Mouse (Mus musculus) cortical plate, adult 2 months (tissue): ENCODE results near the gene Baz2b.

Source experiments
- CTCF ChIP-seq: fragments of 200-500 bp; IDR thresholded peaks from 2 replicates; pipeline ENCODE4 v1.5.1; 2011; ENCODE audit warnings: mild to moderate bottlenecking, control low read depth, low read length; ENCODE audit not compliant: insufficient read depth; ENCODE audit errors: extremely low read depth
- POLR2A ChIP-seq: fragments of 200-500 bp; IDR thresholded peaks from 2 replicates; pipeline ENCODE4 v1.6.1; 2011; ENCODE audit warnings: mild to moderate bottlenecking, low read length, control low read depth; ENCODE audit not compliant: insufficient read depth; ENCODE audit errors: extremely low read depth

GRCm38 (mm10) chr2:60070938-60071337 lies 138.7 kb downstream of the Baz2b start:
- no peak for TF ChIP-seq CTCF
- no peak for TF ChIP-seq POLR2A
